Mouse (Mus musculus) kidney, postnatal 14 days (tissue): ENCODE measurements around the gene Gsg1.
A peak's percentile ranks its signal among the peaks of the same experiment; 100 is the strongest.

Experiments
- DNase-seq: peaks from one replicate; pipeline ENCODE4 v3.0.0; 2022; ENCODE audit warnings: mixed read lengths

Gene Gsg1

DNA sequence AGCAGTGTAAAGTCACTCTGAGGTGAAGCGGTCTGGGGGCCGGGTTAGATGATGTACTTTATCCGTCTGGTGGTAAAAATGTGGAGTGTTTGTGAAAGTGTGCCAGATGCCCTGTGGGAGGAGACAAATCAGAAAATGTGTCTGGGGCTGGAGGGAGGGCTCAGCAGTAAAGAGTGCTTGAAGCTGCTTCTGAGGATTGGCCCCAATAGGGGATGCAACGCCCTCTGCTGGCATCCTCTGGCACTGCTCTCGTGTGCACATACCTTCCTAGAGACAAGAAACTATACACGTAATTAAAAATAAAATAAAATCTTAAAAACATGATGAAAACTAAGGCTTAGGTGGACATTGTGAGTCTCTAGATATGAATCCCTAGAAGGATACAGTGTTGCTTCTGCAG, 6.3 kb upstream of the Gsg1 start:
- no peak for DNase-seq

DNA sequence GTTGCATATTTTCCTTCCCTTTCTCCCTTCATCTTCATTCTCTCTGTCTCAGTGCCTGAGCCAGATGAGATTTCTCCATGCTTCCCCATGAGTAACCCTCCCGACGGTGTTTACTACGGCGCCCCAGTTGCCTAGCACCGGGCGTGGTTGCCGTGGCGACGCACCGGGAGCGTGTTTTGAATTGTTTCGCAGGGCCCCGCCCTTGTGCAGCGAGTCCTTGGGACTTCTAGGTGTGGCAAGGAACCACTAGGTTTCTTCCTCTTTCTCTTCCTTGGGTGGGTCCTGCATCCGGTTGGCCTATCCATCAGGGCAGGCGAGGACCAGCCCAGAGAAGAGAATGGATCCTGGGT, 1.4 kb downstream of the Gsg1 start:
- DNase-seq = peak; percentile 87

DNA sequence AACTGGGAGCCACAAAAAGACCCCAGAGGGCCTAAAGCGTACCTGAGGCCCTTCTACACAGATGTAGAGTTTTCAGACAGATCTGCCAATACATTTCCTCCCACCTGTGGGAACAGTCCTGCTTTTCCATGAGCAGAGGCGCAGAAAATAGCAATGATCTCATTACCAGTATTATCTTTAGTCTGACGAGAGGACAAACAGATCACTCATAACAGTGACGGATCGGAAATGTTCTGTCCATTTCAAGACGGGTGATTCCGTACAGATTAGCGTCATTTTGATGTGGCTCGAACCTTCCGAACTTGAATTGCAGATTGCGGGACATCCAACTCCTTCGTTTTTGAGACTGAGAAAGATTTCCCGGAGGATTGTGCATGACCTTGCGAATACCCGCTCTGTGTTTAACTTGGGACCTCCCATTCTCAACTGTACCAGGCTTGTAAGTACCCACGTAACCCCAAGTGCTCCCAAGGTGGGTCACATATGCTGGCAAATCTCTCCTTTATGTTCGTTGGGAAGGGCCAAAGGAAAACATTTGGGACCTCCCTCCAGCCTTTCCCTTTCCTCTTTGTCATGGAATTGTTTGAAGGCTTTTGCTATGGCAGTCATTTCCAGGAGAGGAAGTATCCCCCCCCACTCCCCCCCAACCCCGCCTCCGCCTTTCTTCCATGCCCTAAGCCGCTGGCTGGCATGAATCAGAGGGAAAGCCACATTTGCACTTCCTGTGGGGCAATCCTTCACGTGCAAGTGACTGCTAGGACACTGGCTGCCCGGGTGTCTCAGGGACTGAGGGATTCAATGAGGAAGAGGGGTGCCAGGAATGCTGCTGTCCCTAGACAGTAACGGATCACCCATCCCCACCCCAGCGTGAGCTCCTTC, 2.1 kb downstream of the Gsg1 start:
- no peak for DNase-seq

DNA sequence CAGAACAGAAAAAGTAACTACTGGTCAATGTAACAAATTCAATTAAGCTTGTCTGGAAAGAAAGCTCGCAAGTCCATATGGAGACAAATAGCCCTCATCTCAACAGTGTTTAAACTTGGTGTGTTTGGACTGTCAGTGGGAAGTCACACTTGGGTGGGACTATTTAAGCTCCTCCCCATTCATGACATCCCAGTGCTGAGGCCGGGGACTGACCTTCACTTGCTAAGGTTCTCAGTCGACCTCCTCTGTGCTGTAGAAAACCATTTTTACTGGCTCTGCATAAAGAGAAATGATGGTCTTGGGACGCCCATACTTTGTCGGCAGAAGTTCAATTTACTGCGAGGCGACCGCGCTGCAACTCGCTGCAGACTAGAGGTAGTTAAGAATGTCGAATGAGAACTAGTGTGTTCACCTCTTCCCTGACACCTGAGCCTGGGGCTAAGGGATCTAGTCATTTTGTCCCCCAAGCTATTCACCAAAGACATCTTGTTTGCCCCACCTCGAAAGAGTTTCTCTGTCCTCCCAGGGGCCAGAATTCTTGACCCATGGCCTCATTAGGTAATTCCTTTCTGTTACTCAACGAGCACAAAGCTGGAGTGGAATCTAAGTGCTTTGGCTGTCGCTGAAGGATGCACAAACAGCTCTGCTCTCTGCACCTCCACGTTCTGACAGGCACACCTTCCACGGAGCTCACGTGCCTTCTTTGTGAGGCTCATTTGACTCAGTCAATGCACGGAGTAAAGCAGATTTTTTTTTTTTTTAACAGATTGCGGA, 3.0 kb downstream of the Gsg1 start:
- no peak for DNase-seq

GRCm38 (mm10) chr6:135249846-135250531, 4.2 kb downstream of the Gsg1 start:
- peak; percentile 78 for DNase-seq

DNA sequence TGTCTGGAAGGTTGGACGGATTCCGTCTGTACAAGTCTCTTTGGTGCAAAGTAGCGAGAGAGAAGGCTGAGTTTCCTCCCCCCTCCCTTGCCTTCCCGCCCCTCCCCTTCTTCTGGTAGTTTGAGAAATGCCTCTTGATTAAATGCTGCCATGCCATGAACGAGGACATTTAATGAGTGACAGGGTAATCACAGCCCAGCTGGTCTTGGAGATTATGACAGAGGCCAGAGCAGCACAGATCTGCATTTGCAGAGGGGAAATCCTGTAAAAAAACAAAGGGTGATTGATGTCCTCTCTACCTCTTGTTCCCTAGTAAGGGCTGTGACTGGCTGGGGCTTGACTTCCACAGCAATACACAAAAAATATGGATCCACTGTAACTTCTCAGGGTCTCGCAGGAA, 6.3 kb downstream of the Gsg1 start:
- no peak for DNase-seq

- DNase-seq = no peak
Measured at GRCm38 (mm10) chr6:135245586-135245985, 8.6 kb downstream of the Gsg1 start.

GRCm38 (mm10) chr6:135240361-135240760, 13.8 kb downstream of the Gsg1 start:
- no peak for DNase-seq

GRCm38 (mm10) chr6:135238211-135238610, 15.9 kb downstream of the Gsg1 start:
- DNase-seq = no peak

- DNase-seq = peak; percentile 18
Measured at GRCm38 (mm10) chr6:135237326-135237725, 16.8 kb downstream of the Gsg1 start.

DNA sequence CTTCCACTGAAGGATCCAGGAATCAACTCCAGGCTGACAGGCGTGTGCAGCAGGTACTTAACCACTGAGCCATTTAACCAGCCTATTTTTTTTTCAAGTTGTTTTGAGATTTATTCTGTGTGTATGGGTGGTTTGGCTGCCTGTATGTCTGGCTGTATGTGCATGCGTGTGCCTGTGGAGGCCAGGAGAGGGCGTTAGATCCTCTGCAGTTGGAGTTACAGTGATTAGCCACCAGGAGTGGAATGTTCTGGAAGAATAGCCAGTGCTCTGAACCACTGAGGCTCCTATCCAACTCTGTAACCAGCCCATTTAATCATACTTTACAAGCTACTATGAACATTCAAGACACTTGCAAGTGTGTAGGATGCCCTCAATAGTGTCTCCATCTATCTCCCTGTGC, 17.6 kb downstream of the Gsg1 start:
- DNase-seq = no peak

- DNase-seq = no peak
Measured at GRCm38 (mm10) chr6:135235742-135236141, 18.4 kb downstream of the Gsg1 start.

- no peak for DNase-seq
Measured at GRCm38 (mm10) chr6:135232443-135233182, 21.5 kb downstream of the Gsg1 start.

DNA sequence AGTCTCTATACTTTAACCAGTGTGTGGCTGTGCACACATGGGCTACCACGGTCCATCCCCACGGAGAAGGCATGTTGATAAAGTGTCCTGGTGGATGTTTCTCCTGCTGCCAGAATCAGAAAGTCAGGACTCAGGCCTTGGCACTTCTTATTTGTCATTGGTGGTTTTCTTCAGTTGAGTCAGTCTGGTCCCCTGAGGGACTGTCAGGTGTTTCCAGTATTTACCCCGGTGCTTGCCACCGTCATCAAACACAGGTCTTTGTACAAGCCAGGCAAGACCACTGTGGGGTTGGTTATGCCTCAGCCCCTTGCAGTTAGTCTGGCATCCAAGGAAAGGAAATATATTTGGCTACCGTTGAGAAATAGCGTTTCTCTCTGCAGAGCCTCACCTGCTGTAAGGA, 23.6 kb downstream of the Gsg1 start:
- DNase-seq = no peak

GRCm38 (mm10) chr6:135228465-135228941, 25.6 kb downstream of the Gsg1 start:
- no peak for DNase-seq

- no peak for DNase-seq
Measured at GRCm38 (mm10) chr6:135223786-135224416, 30.2 kb downstream of the Gsg1 start.

- no peak for DNase-seq
Measured at GRCm38 (mm10) chr6:135219916-135220315, 34.2 kb downstream of the Gsg1 start.

GRCm38 (mm10) chr6:135218330-135218729, 35.8 kb downstream of the Gsg1 start:
- DNase-seq = no peak

GRCm38 (mm10) chr6:135212666-135213065, 41.5 kb downstream of the Gsg1 start:
- no peak for DNase-seq

DNA sequence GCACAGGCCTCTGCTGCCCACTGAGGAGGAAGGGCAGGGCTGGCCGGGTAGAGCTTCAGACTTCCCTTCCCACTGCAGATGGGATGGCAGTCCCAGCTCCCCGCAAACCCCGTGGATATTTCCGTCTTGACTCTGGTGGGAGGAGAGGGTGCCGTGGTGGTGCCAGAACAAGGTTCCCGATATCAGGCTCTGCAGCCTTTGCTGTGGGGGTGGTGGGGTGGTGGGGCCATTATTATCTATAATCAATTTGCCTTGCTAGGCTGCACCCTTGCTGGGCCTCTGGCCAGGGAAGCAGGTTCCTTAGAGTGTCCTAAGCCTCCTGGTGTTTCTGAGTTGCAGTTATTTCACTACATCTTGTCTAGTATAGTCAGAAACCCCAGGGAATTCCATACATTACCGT, 43.0 kb downstream of the Gsg1 start:
- no peak for DNase-seq

GRCm38 (mm10) chr6:135206909-135207308, 47.2 kb downstream of the Gsg1 start:
- DNase-seq = no peak

DNA sequence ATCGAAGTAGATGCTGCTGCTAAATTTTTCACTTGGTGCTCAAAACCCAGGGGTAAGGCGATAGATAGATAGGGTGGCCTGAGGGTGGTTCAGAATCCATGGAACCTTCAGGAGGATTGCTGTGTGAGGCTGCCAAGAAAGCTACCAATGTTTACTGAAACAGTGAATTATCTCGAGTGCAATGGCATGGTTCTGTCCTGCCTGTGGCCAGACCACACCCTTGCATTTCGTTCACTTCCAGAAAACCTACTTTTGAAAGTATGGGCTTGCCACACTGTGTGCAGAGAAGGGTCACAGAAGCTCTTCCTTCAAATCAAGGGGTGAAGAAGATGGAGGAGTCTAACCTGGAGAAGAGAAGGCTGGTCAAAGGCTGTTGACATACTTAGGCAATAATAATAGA, 48.3 kb downstream of the Gsg1 start:
- no peak for DNase-seq
